Mouse (Mus musculus) embryonic facial prominence, embryonic 10.5 days (tissue): ENCODE results near the gene BC004004. TPM values are rescaled to one million over a fixed set of nuclear protein-coding genes. Genes with fewer than 3 reads are reported as not detected.
"Not testable (repeated sequence)": the region's sequence is repeated elsewhere in the genome, so short reads cannot be mapped to it uniquely, and the experiment has no call there.

Experiments
- DNase-seq: peaks from one replicate; pipeline ENCODE4 v3.0.0-alpha.2; 2017; ENCODE audit warnings: low spot score
- H3K27ac ChIP-seq: fragments of 300-500 bp; sonication (generic); replicated peaks from 2 replicates; pipeline ENCODE4 v1.5.1; 2016; ENCODE audit warnings: mild to moderate bottlenecking
- H3K27me3 ChIP-seq: fragments of 300-500 bp; sonication (generic); replicated peaks from 2 replicates; pipeline ENCODE4 v1.6.1; 2016; ENCODE audit warnings: low read depth, mild to moderate bottlenecking; ENCODE audit not compliant: poor library complexity, severe bottlenecking
- H3K36me3 ChIP-seq: fragments of 300-500 bp; sonication (generic); replicated peaks from 2 replicates; pipeline ENCODE4 v1.6.1; 2016; ENCODE audit warnings: mild to moderate bottlenecking, moderate library complexity
- H3K4me1 ChIP-seq: fragments of 300-500 bp; sonication (generic); 2 replicates; pipeline ENCODE4 v1.6.1; 2016
- H3K4me3 ChIP-seq: fragments of 300-500 bp; sonication (generic); 2 replicates; pipeline ENCODE4 v1.5.1; 2016; ENCODE audit warnings: mild to moderate bottlenecking, moderate library complexity
- H3K9me3 ChIP-seq: fragments of 300-500 bp; sonication (generic); 2 replicates; pipeline ENCODE4 v1.6.1; 2016; ENCODE audit warnings: mild to moderate bottlenecking
- WGBS: fragments of 180-500 bp; shearing (Covaris S2); methylation state at CpG from one replicate; pipeline ENCODE4 v1.1.7; 2016; 5-methylcytosine and 5-hydroxymethylcytosine counted together
- polyA plus RNA-seq: library from polyadenylated mRNA; unstranded; fragments of >200 nt; fragmentation: Nextera tagmentation; extraction: Ambion mirVana; gene quantifications from 2 replicates; pipeline ENCODE4 v1.2.1, GENCODE M21; 2016

Gene BC004004
- polyA plus RNA-seq, 1 experiment from 2014 or later, result 47.8 TPM

DNA sequence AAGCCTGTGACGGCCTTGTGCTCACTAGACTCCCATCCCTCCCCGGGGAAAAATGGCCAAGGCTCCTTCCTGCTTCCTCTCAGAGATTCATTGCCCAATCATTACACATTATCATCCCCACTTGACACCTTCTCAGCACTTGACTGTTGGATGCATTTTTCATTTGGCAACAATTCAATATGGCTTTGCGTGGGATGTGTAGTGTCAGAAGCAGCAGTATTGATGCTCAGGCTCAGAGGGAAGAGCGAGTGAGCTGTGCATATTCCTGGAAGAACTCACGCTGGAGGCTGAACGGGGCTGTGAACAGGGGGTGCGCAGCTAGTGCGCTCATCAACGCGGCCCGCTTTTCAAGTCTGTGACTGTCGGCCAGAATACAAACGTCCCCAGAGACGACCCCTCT is 17.6 kb upstream of the BC004004 start:
- H3K9me3 ChIP-seq, H3K27ac ChIP-seq, H3K4me1 ChIP-seq, DNase-seq, H3K4me3 ChIP-seq, H3K27me3 ChIP-seq: not testable (repeated sequence)
- H3K36me3 ChIP-seq, result peaks cover 78% of the 10 kb centered on the region
- 91% methylated on average over 14 of the region's 14 CpGs for WGBS

DNA sequence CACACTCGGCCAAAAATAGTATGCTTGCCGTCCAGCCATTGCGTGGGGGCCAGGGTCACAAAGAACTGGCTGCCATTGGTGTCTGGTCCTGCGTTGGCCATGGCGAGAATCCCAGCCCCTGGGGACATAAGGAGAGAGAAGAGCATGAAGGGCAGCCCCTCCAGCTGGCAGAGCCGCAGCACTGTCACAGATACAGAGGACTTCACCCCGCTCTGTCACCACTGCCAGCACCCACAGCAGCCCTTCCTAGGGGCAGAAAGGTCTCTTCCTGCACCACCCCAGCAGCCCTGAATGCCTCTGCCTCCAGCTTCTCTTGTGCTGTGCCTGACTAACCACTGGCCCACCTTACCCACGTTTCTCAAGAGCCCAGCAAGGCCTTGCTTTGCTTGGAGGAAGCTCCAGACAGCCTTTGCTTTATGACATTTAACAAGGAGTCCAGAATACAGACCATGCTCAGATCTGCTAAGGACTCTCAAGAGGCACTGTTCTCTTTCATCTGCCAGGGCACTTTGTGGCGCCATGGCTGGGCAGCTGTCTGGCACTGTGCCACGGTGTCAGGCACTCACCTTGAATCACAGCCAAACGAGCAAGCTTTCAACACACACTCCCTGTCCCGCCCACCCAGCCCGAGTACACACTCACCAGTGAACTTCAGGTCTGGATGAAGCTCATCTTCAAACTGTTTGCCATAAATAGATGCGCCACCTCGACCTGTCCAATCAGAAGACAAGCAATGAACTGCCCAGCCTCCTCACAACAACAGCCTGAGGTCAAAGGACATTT is 16.8 kb upstream of the BC004004 start:
- no peaks in the 10 kb centered on the region for H3K4me1 ChIP-seq
- H3K36me3 ChIP-seq, result peaks cover 86% of the 10 kb centered on the region
- WGBS, result 89% methylated on average over 15 of the region's 15 CpGs
- no peak overlapping the region for H3K27ac ChIP-seq
- H3K27me3 ChIP-seq, result no peaks in the 10 kb centered on the region
- no peak for DNase-seq
- no peaks in the 10 kb centered on the region for H3K9me3 ChIP-seq
- H3K4me3 ChIP-seq, result no peak overlapping the region

DNA sequence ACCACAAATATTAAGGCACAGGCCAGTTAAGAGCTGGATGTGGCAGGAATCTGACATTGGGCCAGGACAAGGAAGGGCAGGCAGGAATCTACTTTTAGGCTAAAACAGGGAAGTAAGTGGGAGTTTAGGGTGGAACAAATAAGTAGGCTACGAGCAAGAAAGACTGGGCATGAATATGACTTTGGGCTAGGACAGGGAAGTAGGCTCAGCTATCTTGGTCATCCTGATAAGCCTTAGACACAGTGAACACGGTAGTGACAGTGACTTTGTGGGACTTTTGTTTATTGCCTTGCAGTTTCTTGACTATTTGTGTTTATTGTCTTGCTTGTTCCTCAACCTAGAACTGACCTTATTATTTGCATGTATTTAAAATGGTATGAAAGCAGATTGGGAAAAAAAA is 15.4 kb upstream of the BC004004 start:
- H3K4me3 ChIP-seq, result no peak overlapping the region
- WGBS, result 86% methylated on average over 2 of the region's 2 CpGs
- DNase-seq, result no peak
- H3K9me3 ChIP-seq, result no peaks in the 10 kb centered on the region
- H3K27ac ChIP-seq, result no peak overlapping the region
- H3K27me3 ChIP-seq, result no peaks in the 10 kb centered on the region
- peaks cover 100% of the 10 kb centered on the region for H3K36me3 ChIP-seq
- peaks cover 7% of the 10 kb centered on the region for H3K4me1 ChIP-seq

DNA sequence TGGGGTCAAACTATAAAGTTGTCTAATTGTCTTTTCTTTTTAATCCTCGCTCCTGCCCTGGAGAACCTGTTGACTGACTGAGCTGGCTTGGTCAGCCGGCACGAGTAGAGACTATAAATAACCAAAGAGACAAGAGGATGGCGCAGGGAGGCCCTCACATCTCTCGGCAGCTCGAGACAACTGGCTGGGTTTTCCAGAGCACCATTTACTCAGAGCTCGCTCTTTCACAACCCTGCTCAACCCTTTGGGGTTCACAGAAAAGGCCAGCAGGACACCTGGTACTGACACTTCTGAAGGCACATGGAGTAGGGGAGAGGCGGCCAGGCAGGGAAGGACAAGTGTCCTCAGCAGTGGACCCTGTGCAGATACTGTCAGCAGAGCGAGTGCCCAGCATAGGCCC is 14.9 kb upstream of the BC004004 start:
- Histone ChIP-seq H3K36me3 (peaks cover 100% of the 10 kb centered on the region), H3K27ac (no peak overlapping the region), H3K4me1 (peaks cover 11% of the 10 kb centered on the region), H3K27me3 (no peaks in the 10 kb centered on the region), H3K4me3 (no peak overlapping the region), H3K9me3 (no peaks in the 10 kb centered on the region)
- DNase-seq, result no peak
- 93% methylated on average over 9 of the region's 9 CpGs for WGBS

DNA sequence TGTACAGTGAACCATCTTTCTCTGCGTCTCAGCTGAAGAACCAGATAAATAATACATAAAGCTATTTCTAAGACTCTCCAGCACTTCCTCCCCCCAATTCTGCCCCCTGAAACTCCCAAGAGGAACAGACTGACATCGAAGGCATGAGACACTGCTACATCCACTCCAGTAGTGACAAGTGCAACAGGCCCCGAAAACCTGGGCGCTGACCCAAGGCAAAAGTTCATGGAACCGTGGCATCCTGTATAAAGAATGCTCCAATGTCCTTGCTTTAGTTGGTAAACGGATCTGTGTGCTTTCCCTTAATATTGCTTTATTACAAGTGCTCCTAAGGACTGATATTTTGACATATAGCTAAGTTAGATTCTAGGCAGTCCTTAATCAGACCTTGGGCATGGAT is 13.8 kb upstream of the BC004004 start:
- 93% methylated on average over 6 of the region's 6 CpGs for WGBS
- not testable (repeated sequence) for DNase-seq, H3K4me3 ChIP-seq, H3K27me3 ChIP-seq, H3K9me3 ChIP-seq, H3K27ac ChIP-seq
- peaks cover 20% of the 10 kb centered on the region for H3K4me1 ChIP-seq
- H3K36me3 ChIP-seq, result peaks cover 100% of the 10 kb centered on the region

DNA sequence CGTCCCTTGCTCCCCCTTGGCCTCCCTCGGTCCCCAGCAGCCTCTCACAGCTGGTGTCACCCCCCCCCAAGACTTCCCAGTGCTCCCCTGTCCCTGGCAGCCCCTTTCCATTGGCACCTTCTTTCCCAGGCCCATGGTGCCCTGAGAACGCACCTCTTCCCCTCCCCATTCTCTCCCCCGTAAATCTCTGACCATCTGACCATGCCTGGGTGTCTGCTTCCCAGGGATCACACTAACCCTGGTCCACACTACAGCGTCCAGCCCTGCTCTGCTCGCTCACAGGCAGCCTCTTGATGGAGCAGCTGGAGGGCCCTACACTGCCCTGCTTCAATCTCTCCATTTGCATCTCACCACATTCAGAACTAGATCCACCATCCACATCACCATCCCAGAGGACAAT is 12.1 kb upstream of the BC004004 start:
- H3K27ac ChIP-seq, result no peak overlapping the region
- peaks cover 100% of the 10 kb centered on the region for H3K36me3 ChIP-seq
- DNase-seq, result no peak
- H3K4me3 ChIP-seq, result no peak overlapping the region
- H3K9me3 ChIP-seq, result no peaks in the 10 kb centered on the region
- H3K27me3 ChIP-seq, result no peaks in the 10 kb centered on the region
- peaks cover 31% of the 10 kb centered on the region for H3K4me1 ChIP-seq
- 84% methylated on average over 6 of the region's 6 CpGs for WGBS

DNA sequence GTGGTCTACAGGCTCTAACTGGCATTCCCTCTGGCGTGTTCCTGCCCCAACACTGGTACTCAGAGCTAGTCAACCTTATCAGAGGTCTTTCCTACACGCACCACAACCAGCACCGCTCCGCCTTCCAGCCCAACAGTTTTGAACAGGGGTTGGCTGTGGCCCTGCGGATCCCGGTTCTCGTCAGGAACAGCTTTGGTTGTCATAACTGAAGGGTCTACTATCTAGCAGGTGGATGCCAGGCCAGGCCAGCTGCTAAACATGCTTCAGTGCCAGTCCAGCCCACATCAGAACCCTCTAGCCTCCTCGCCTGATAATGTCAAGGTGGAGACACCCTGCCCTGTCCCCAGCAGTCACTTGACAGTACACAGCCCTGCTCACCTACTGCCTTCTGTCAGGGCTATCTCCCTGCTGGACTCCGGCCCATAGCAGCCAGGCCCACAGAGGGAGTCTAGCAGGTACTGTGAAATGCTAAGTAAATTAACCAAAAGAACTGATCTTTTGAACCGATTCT is 11.5 kb upstream of the BC004004 start:
- Histone ChIP-seq H3K36me3 (peaks cover 99% of the 10 kb centered on the region), H3K4me3 (no peak overlapping the region), H3K27ac (no peak overlapping the region), H3K27me3 (no peaks in the 10 kb centered on the region), H3K4me1 (peaks cover 36% of the 10 kb centered on the region), H3K9me3 (no peaks in the 10 kb centered on the region)
- WGBS, result 94% methylated on average over 10 of the region's 10 CpGs
- no peak for DNase-seq

DNA sequence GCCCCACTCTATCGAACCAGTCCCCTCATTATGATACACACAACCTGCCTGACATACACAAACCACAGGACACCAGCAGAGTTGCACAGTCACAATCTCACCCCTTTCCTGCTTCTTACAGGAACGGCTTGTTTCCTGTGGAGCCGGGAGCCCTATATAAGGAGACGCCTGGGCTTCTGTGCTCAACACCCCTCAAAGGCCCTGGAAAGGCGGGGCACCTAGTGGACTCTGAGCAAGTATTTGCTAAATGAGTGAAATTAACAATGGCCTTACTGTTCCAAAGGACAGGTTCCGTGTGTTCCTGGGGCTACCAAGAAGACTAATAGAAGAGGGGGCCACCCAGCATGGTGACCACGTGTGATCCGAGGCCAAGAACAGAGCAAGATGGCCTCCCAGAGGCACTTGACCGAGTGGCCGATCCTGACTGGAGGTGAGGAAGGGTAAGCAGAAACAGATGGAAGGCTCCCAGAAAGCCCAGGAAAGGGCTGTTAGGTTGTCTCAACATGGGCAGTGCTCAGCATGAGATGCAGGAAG is 10.5 kb upstream of the BC004004 start:
- WGBS, result 77% methylated on average over 10 of the region's 10 CpGs
- H3K4me1 ChIP-seq, result peaks cover 46% of the 10 kb centered on the region
- H3K36me3 ChIP-seq, result peaks cover 89% of the 10 kb centered on the region

DNA sequence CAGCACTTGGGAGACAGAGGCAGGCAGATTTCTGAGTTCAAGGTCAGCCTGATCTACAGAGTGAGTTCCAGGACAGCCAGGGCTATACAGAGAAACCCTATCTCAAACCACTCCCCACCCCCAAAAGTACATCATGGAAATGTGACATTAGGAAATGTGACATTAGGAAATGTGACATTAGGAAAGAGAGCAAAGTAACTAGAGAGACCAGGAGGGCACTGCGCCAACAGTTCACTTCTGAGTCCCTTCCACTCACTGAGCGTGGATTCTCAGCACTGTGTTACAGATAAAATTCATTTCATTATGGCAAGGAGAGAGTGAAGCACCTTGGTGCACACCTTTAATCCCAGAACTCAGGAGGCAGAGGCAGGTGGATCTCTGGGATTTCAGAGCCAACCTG is 9.7 kb upstream of the BC004004 start:
- Histone ChIP-seq H3K36me3 (peaks cover 81% of the 10 kb centered on the region), H3K4me1 (peaks cover 47% of the 10 kb centered on the region), H3K27ac (no peak overlapping the region), H3K4me3 (no peak overlapping the region), H3K27me3 (no peaks in the 10 kb centered on the region), H3K9me3 (no peaks in the 10 kb centered on the region)
- no peak for DNase-seq
- WGBS, result 97% methylated on average over 2 of the region's 2 CpGs

More for the DNA sequence above, 10.5 kb upstream of the BC004004 start:
- H3K9me3 ChIP-seq, result no peaks in the 10 kb centered on the region
- no peak overlapping the region for H3K27ac ChIP-seq
- H3K4me3 ChIP-seq, result peak overlapping the region; percentile 11; the same call in 1 of the 2 replicates
- no peaks in the 10 kb centered on the region for H3K27me3 ChIP-seq
- DNase-seq, result peak; percentile 41

DNA sequence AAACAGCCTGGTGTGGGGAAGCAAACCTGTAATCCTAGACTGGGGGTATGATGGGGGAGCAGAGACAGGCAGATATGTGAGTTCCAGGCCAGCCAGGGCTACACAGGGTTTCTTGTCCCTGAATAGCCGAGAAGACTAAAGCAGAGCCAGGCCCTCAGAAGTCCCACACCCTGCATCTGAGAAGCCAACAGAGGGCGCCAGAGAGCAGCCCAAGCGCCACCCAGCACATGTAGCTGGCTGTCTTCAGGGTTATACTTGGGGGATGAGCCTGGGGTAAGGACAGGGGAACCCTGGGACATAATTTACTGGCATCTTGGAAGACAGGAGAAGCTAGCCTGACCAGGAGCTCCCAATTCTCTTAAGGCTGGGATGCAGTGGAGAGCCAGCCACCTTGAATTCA is 9.1 kb upstream of the BC004004 start:
- Histone ChIP-seq H3K4me3 (peak overlapping the region; percentile 26; the same call in 1 of the 2 replicates), H3K4me1 (peaks cover 52% of the 10 kb centered on the region), H3K9me3 (no peaks in the 10 kb centered on the region), H3K27me3 (no peaks in the 10 kb centered on the region), H3K36me3 (peaks cover 75% of the 10 kb centered on the region), H3K27ac (no peak overlapping the region; the same call in 1 of the 2 replicates)
- peak; percentile 86 for DNase-seq
- WGBS, result 10% methylated on average over 3 of the region's 3 CpGs

DNA sequence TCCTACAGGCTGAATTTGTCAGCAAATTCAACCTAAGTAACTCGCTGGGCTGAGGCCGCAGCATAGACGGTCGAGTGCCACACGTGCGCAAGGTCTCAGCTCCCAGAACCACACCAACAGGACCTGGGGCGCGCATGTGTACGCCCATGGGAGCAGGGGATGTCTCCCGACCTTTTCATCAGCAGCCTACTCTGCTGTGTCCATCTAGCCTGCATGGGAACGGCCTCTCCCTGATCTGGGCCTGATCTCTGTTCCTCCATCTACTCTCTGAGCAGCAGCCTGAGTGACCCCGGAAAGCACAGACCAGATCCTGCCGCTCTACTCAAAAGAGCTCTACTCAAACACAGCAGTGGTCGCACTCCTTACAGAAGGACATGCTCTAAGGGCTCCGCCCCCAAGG is 8.1 kb upstream of the BC004004 start:
- no peak for DNase-seq
- Histone ChIP-seq H3K36me3 (peaks cover 65% of the 10 kb centered on the region), H3K4me3 (no peak overlapping the region), H3K4me1 (peaks cover 55% of the 10 kb centered on the region), H3K9me3 (no peaks in the 10 kb centered on the region), H3K27me3 (no peaks in the 10 kb centered on the region), H3K27ac (no peak overlapping the region)
- WGBS, result 92% methylated on average over 15 of the region's 15 CpGs

DNA sequence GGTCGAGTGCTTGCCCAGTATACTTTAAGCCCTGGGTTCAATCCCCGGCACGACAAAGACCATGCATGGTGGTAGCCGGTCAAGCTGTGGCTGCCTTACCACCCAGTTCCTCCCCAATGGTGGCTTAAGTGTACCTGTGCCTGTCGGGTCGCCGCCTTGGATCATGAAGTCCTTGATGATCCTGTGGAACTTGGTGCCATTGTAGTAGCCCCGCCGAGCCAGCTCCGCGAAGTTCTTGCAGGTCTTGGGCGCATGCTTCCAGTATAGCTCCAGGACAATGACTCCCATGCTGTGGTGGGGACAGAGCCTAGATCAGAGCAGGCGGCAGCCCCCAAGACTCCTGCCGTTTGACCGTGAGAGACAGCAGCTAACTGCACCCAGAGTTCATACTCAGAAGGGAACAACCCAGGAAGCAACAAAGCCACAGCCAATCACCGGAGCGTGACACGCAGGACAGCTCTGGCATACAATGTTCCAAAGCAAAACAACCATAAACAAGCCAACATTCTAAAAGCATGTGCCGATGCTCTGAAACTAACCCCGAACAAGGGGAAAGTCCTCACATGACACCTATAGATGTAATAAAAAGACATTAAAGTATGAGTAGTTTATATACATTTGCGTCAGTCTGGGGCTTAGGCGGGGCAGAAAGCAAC is 6.9 kb upstream of the BC004004 start:
- peaks cover 55% of the 10 kb centered on the region for H3K4me1 ChIP-seq
- H3K27ac ChIP-seq, result no peak overlapping the region
- H3K4me3 ChIP-seq, result peak overlapping the region; percentile 79; the same call in 1 of the 2 replicates
- H3K9me3 ChIP-seq, result no peaks in the 10 kb centered on the region
- no peaks in the 10 kb centered on the region for H3K27me3 ChIP-seq
- DNase-seq, result no peak
- H3K36me3 ChIP-seq, result peaks cover 52% of the 10 kb centered on the region
- WGBS, result 94% methylated on average over 22 of the region's 22 CpGs
